Mouse (Mus musculus) left cerebral cortex, postnatal 25 days (tissue): ENCODE results near the gene Pex26. TPM values are rescaled to one million over a fixed set of nuclear protein-coding genes. Genes with fewer than 3 reads are reported as not detected.

ENCODE experiments used
- DNase-seq, 2 experiments: peaks; one replicate each; pipeline ENCODE4 v3.0.0; 2022; ENCODE audit warnings: low spot score in 2 of 2, mixed read lengths in 1 of 2
- intact Hi-C: fragments of 180-260 bp; cut with DNase I; formaldehyde crosslinking; loops from one replicate; pipeline ENCODE4 v1.15.1; 2025
- total RNA-seq, 2 experiments: library from RNA; stranded (reverse); gene quantifications; 2 replicates each; pipeline ENCODE4 v1.2.3; 2021

The Pex26 gene
- total RNA-seq, 2 experiments from 2014 or later: 13.4 to 15.3 TPM

DNA sequence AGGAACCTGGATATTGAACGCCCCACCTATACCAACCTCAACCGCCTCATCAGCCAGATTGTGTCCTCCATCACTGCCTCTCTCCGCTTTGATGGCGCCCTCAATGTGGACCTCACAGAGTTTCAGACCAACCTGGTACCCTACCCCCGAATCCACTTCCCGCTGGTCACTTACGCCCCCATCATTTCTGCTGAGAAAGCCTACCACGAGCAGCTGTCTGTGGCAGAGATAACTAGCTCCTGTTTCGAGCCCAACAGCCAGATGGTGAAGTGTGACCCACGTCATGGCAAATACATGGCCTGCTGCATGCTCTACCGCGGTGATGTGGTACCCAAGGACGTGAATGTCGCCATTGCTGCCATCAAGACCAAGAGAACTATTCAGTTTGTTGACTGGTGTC is 39.5 kb downstream of the Pex26 start:
- DNase-seq: no peak
- intact Hi-C loops: no loop called here

DNA sequence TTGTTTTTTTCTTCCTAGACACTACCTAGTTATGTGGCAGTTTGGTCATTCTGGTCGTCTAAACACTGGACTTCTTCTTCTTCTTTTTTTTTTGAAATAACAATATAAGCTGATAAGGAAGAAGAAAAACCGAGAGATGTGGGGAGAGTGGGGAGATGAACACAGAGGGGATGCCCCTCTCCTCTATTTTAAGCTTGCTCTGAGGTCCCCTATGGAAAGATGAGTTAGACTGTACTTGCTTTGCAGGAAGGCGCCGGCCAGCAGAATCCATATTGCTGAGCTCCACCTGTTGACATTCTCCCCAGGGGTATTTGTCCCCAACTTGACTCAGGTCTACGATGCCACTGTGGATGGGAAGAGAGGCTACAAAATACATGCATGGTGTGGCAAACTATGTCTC is 40.6 kb downstream of the Pex26 start:
- intact Hi-C loops: no loop called here
- no peak for DNase-seq

DNA sequence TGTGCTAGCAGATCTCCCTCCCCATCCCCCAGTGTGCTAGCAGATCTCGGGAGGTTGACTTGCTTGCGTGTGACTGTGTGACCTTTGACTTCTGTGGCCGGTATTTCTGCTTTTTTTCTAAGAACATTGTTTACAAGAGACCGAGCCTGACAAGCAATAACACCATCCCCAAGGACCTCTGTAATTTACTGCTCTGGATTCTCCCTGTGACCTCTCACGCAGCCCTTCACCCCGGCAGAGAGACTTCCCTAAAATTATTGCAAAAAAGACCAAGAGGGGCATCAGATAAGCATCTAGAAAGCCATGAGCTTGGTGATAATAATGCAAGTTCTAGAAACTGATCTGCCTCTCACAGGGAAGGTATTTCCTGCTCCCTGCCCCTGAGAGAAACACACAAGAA is 41.5 kb downstream of the Pex26 start:
- intact Hi-C loops: no loop called here
- DNase-seq: no peak

GRCm38 (mm10) chr6:121226043-121226442 is 42.6 kb downstream of the Pex26 start:
- DNase-seq: no peak
- intact Hi-C loops: no loop called here

DNA sequence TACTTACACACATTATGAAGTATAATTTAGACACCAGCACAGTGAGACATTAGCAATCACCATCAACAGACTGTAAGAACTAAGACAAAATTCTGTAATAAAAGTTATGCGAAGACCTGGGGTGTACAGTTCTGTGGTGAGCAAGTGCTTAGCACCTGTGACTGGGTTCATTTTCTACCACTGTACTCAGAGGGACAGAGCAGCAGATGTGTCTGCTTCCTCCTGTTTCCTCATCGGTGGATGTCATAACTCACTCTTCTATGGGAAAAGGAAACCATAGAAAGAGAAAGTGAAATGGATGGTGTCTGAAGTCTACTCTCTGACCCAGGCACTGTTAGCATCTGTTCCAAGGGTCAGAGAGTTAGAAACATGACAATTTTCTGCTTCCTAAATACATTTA is 43.3 kb downstream of the Pex26 start:
- intact Hi-C loops: no loop called here
- DNase-seq: no peak

- no peak for DNase-seq
- intact Hi-C loops: no loop called here
Observed at GRCm38 (mm10) chr6:121228421-121228820, 45.0 kb downstream of the Pex26 start.

DNA sequence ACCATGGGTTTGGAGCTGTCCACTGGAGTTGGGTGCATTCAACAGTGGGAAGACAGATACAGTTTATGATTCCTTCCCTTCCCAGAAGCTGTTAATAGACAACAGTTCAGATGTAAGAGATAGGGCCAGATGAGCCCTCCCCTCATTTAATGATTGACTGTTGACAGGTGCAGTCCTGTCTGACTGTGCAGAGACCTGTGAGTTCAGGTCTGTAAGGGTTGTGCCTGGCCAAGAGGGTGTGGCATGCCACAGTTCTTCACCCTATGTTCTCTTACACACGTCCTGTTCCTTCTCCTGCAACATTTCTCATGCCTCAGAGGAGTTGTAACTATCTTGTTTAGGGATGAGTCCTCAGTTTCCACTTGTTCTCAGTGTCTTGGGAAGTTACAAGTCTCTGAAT is 49.2 kb downstream of the Pex26 start:
- DNase-seq: no peak

GRCm38 (mm10) chr6:121236386-121236785 is 52.9 kb downstream of the Pex26 start:
- intact Hi-C loops: no loop called here
- DNase-seq: no peak

More for the DNA sequence above, 49.2 kb downstream of the Pex26 start:
- intact Hi-C loops: no loop called here

GRCm38 (mm10) chr6:121238209-121238608 is 54.7 kb downstream of the Pex26 start:
- intact Hi-C loops: no loop called here
- DNase-seq: no peak

- no peak for DNase-seq
- intact Hi-C loops: no loop called here
Observed at GRCm38 (mm10) chr6:121241780-121242179, 58.3 kb downstream of the Pex26 start.

DNA sequence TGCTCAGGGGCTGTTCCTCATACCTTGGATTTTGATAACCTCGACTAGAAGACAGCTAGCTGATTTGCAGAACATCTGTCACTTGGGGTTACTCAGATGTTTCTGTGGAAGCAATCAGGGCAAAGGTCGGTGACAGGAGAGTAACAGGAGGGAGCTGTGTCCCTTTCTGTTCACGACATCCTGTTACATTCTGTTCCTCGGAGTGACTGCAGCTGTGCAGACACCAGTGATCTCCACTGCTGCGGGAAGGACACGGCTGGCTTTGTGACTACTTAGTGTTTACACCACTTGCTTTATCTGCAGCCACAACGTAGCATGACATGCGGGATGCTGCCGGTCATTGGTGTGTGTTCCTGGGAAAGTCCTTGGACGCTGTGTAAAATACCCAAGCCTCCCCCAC is 59.7 kb downstream of the Pex26 start:
- intact Hi-C loops: no loop called here
- DNase-seq: no peak

GRCm38 (mm10) chr6:121245127-121246036 is 61.9 kb downstream of the Pex26 start, which contains the start of gene Usp18:
TSS of gene Usp18 (plus strand) at chr6:121245906.
- peak; percentile 51 to 57 for DNase-seq
- intact Hi-C loops: loop anchor here (1.0 kb wide), 1 partner anchor 61 kb away; no protein-coding TSS in a partner anchor

DNA sequence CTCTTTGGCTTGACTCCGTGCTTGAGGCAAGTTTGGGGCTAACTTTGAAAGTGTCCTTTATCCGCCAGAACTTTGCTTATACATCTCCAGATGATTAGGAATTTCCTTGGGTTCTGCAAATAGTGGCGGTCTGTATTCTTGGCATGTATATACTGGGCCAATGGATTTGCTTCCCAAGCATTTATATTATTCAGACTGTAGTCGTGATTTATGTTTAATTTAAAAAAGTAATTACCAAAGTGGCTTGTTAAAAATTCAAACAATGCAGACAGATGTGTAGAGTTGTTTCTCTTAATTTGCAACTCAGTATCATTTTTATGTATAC is 62.5 kb downstream of the Pex26 start:
- DNase-seq: no peak
- intact Hi-C loops: no loop called here

Other genes with a start within 250 kb of the Pex26 start
- gene Mical3, start 52.7 kb upstream of the Pex26 start, total RNA-seq: 100 to 1,000 TPM; 110 to 127 TPM
- gene Tuba8, start 27.0 kb downstream of the Pex26 start, total RNA-seq: 10 to 100 TPM; 10.3 to 10.6 TPM
- 1 to 10 TPM in 1 of 2 experiments, under 1 TPM in 1; 0.39 to 1.1 TPM for gene Usp18, start 62.2 kb downstream of the Pex26 start, total RNA-seq
- 10 to 100 TPM; 12.5 to 20.7 TPM for gene Slc6a13, start 116.6 kb downstream of the Pex26 start, total RNA-seq
- gene Slc6a12, start 159.4 kb downstream of the Pex26 start, total RNA-seq: 1 to 10 TPM in 1 of 2 experiments, under 1 TPM in 1; 0.89 to 1.1 TPM